Mouse (Mus musculus) brain, embryonic 14.5 days (tissue): ENCODE results near the gene Ppp5c.

Source experiments
- CTCF ChIP-seq: fragments of 200-500 bp; IDR thresholded peaks from 2 replicates; pipeline ENCODE4 v1.5.1; 2012; ENCODE audit warnings: inconsistent platforms, mild to moderate bottlenecking, moderate library complexity, borderline replicate concordance; ENCODE audit not compliant: insufficient read depth, insufficient read length; ENCODE audit errors: extremely low read depth
- POLR2A ChIP-seq: fragments of 200-500 bp; IDR thresholded peaks from 2 replicates; pipeline ENCODE4 v1.6.1; 2012; ENCODE audit warnings: mild to moderate bottlenecking, inconsistent platforms, borderline replicate concordance; ENCODE audit not compliant: poor library complexity, insufficient read depth, insufficient read length, severe bottlenecking; ENCODE audit errors: extremely low read depth

- TF ChIP-seq POLR2A (peak; percentile 62; the same call in 1 of the 2 replicates), CTCF (no peak)
Measured at GRCm38 (mm10) chr7:17027588-17028343, at the start of gene Ppp5c.
